Mouse (Mus musculus) monocyte, adult 59 days (primary cell): ENCODE results near the gene Atp5l. TPM values are rescaled to one million over a fixed set of nuclear protein-coding genes. Genes with fewer than 3 reads are reported as not detected.

Source experiments
- total RNA-seq, 2 experiments: library from RNA; stranded (reverse); gene quantifications; one replicate each; pipeline ENCODE4 v1.2.4; 2023

Atp5l gene
- 100 to 1,000 TPM; 209 to 218 TPM for total RNA-seq

GRCm38 (mm10) chr9:44920374-44921122 lies at the start of gene Atp5l:
Gene Atp5l (minus strand): TSS chr9:44920742.

GRCm38 (mm10) chr9:44965126-44965832 lies 44.7 kb upstream of the Atp5l start, which contains the start of gene Ube4a:
Gene Ube4a (minus strand): TSS chr9:44965600.

DNA sequence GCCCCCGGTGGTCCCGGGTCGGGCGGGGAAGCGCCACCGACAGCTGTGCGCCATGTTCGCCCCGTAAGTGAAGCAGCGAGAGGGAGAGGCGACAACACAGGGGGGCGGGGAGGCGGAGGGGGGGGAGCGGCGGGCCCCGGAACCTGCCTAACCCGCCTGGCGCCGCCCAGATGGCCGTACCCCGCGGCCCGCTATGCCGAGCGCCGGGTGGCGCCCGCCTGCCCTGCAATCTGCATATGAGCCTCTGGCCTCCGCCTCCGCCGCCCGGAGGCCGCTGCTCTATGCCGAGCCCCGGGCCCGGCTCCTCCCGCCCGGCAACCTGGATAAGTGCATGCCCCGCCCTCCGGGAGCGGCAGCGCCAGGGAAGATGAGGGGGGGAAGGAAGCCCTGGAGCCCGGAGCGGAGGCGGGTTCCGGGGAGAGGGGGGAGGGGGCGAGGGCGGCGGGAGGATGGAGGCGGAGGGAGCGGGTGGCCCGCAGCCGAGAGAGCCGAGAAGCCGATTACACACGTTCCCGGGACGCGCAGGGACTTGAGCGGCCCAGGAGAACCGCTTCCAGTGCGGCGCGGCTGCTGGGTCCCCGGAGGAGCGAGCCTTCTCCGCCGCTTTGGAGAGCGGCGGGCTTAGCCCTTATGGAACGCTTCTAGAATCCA lies 39.2 kb downstream of the Atp5l start, which contains the start of gene Kmt2a:
Gene Kmt2a (minus strand): TSS at position 76 of the 651 bp plus-strand sequence.

Other genes starting within 250 kb of the Atp5l start
- gene Treh, start 247.5 kb downstream of the Atp5l start, total RNA-seq: not detected
- gene Phldb1, start 185.5 kb downstream of the Atp5l start, total RNA-seq: 10 to 100 TPM in 1 of 2 experiments, 1 to 10 TPM in 1; 7.3 to 11.1 TPM
- 100 to 1,000 TPM; 125 to 130 TPM for gene Arcn1, start 152.9 kb downstream of the Atp5l start, total RNA-seq
- gene Ift46, start 152.8 kb downstream of the Atp5l start, total RNA-seq: 10 to 100 TPM; 37.6 to 48.1 TPM
- gene Tmem25, start 121.4 kb downstream of the Atp5l start, total RNA-seq: 1 to 10 TPM in 1 of 2 experiments, under 1 TPM in 1; 0.70 to 1.2 TPM
- 1 to 10 TPM in 1 of 2 experiments, under 1 TPM in 1; 0.82 to 1.5 TPM for gene Ttc36, start 117.7 kb downstream of the Atp5l start, total RNA-seq
- 10 to 100 TPM; 52.0 to 56.5 TPM for gene Kmt2a, start 39.4 kb downstream of the Atp5l start, total RNA-seq
- 10 to 100 TPM; 79.7 to 83.3 TPM for gene Ube4a, start 44.9 kb upstream of the Atp5l start, total RNA-seq
- gene Cd3g, start 59.7 kb upstream of the Atp5l start, total RNA-seq: 1 to 10 TPM; 3.2 to 4.6 TPM
- 1 to 10 TPM; 2.6 to 3.8 TPM for gene Cd3d, start 61.0 kb upstream of the Atp5l start, total RNA-seq
- 1 to 10 TPM; 3.1 to 4.5 TPM for gene Cd3e, start 88.9 kb upstream of the Atp5l start, total RNA-seq
- gene Mpzl2, start 119.1 kb upstream of the Atp5l start, total RNA-seq: not detected
- gene Mpzl3, start 134.4 kb upstream of the Atp5l start, total RNA-seq: 1 to 10 TPM; 1.7 to 2.0 TPM
- 10 to 100 TPM; 18.4 to 18.5 TPM for gene Jaml, start 158.4 kb upstream of the Atp5l start, total RNA-seq
- 1 to 10 TPM; 1.2 to 1.7 TPM for gene Scn2b, start 197.0 kb upstream of the Atp5l start, total RNA-seq
- gene Scn4b, start 217.7 kb upstream of the Atp5l start, total RNA-seq: under 1 TPM; 0.13 to 0.24 TPM